Mouse (Mus musculus) liver, embryonic 14.5 days (tissue): ENCODE data around the gene Apom. TPM values are rescaled to one million over a fixed set of nuclear protein-coding genes. Genes with fewer than 3 reads are reported as not detected.
A peak's percentile ranks its signal among the peaks of the same experiment; 100 is the strongest.

Experiments used
- ATAC-seq: fragments of 200-750 bp; cut with Nextera tagmentation; 2 replicates; pipeline ENCODE4 v1.8.0; 2017; ENCODE audit warnings: moderate number of reproducible peaks, mild to moderate bottlenecking, moderate library complexity; ENCODE audit not compliant: insufficient read depth
- DNase-seq, 3 experiments: peaks; one replicate each; pipeline ENCODE4 v3.0.0-alpha.2; 2012 to 2013; ENCODE audit warnings: low read depth in 3 of 3, low spot score in 3 of 3
- H3K27ac ChIP-seq: fragments of 300-500 bp; sonication (generic); 2 replicates; pipeline ENCODE4 v1.5.1; 2014; ENCODE audit warnings: moderate library complexity, mild to moderate bottlenecking, control low read depth, inconsistent platforms
- H3K27me3 ChIP-seq: fragments of 300-500 bp; sonication (generic); 2 replicates; pipeline ENCODE4 v1.6.1; 2014; ENCODE audit warnings: mild to moderate bottlenecking, low read length, moderate library complexity; ENCODE audit not compliant: control insufficient read depth, insufficient read depth
- H3K36me3 ChIP-seq: fragments of 300-500 bp; sonication (generic); replicated peaks from 2 replicates; pipeline ENCODE4 v1.6.1; 2014; ENCODE audit warnings: low read depth; ENCODE audit not compliant: control insufficient read depth, insufficient read depth
- H3K4me1 ChIP-seq, 2 experiments: fragments of 200-500 bp in 1 of 2; fragments of 300-500 bp in 1 of 2; sonication (generic) in 1 of 2; replicated peaks; 2 replicates each; pipeline ENCODE4 v1.6.1; 2012 to 2014; ENCODE audit warnings: antibody characterized with exemption in 1 of 2, inconsistent platforms in 1 of 2, low read length in 1 of 2; ENCODE audit not compliant: control insufficient read depth in 2 of 2, insufficient read depth in 2 of 2
- H3K4me2 ChIP-seq: fragments of 300-500 bp; sonication (generic); 2 replicates; pipeline ENCODE4 v1.6.1; 2014; ENCODE audit warnings: low read depth, mild to moderate bottlenecking, control low read depth, moderate library complexity
- H3K4me3 ChIP-seq, 2 experiments: fragments of 200-500 bp in 1 of 2; fragments of 300-500 bp in 1 of 2; sonication (generic) in 1 of 2; 2 replicates each; pipeline ENCODE4 v1.5.1; 2012 to 2014; ENCODE audit warnings: low read depth in 2 of 2, low read length in 2 of 2, mild to moderate bottlenecking in 2 of 2, control low read depth in 1 of 2, inconsistent platforms in 1 of 2, moderate library complexity in 1 of 2; ENCODE audit not compliant: insufficient read depth in 1 of 2
- H3K9ac ChIP-seq: fragments of 300-500 bp; sonication (generic); replicated peaks from 2 replicates; pipeline ENCODE4 v1.6.1; 2014; ENCODE audit warnings: mild to moderate bottlenecking, control low read depth, moderate library complexity
- H3K9me3 ChIP-seq: fragments of 300-500 bp; sonication (generic); 2 replicates; pipeline ENCODE4 v1.6.1; 2016; ENCODE audit warnings: low read length, mixed read lengths; ENCODE audit not compliant: control insufficient read depth
- CTCF ChIP-seq: IDR thresholded peaks from 2 replicates; pipeline ENCODE4 v1.5.1; 2016; ENCODE audit warnings: antibody characterized with exemption, low read depth, control low read depth
- EP300 ChIP-seq: IDR thresholded peaks from 2 replicates; pipeline ENCODE4 v1.6.1; 2016; ENCODE audit warnings: antibody characterized with exemption, low read depth
- WGBS: fragments of 180-500 bp; shearing (Covaris S2); extraction: QIAGEN DNeasy Blood & Tissue Kit; methylation state at CpG from one replicate; pipeline ENCODE4 v1.1.7; 2014; ENCODE audit not compliant: insufficient replicate concordance; 5-methylcytosine and 5-hydroxymethylcytosine counted together
- polyA plus RNA-seq, 2 experiments: library from polyadenylated mRNA; depleted of rRNA in 1 of 2; stranded (reverse) in 1 of 2; unstranded in 1 of 2; fragments of >200 nt; fragmentation: Nextera tagmentation in 1 of 2; extraction: Ambion mirVana in 1 of 2; gene quantifications; 2 replicates each; pipeline versions ENCODE4 v1.2.1 to v1.2.3; 2012 to 2014

Apom gene
- polyA plus RNA-seq, 2 experiments: 317 to 750 TPM

- Histone ChIP-seq H3K36me3 (peaks cover 8% of the 10 kb centered on the region), H3K9me3 (no peaks in the 10 kb centered on the region), H3K4me3 (no peak overlapping the region), H3K27ac (peak overlapping the region; percentile 67), H3K27me3 (no peaks in the 10 kb centered on the region), H3K9ac (peak overlapping the region; percentile 6; the same call in 1 of the 2 replicates), H3K4me2 (peak overlapping the region; percentile 32; the same call in 1 of the 2 replicates), H3K4me1 (peaks cover 25 to 34% of the 10 kb centered on the region in 2 experiments)
- no peak for ATAC-seq
- TF ChIP-seq EP300 (no peak), CTCF (peak; percentile 87)
- 21% methylated on average over 13 of the region's 13 CpGs for WGBS
- peak in 1 of 3 experiments; percentile 40 for DNase-seq
Observed at GRCm38 (mm10) chr17:35105740-35106389, 26.0 kb downstream of the Apom start.

- ATAC-seq: peak; percentile 89
- peak overlapping the region; percentile 48 for H3K4me2 ChIP-seq
Observed at GRCm38 (mm10) chr17:35104754-35105153, 27.1 kb downstream of the Apom start.

GRCm38 (mm10) chr17:35104079-35104478, 27.8 kb downstream of the Apom start:
- no peaks in the 10 kb centered on the region for H3K27me3 ChIP-seq
- ATAC-seq: no peak; the same call in 1 of the 2 replicates
- WGBS: 66% methylated on average over 7 of the region's 7 CpGs
- no peak overlapping the region for H3K4me3 ChIP-seq
- peak overlapping the region; percentile 48 for H3K4me2 ChIP-seq
- H3K27ac ChIP-seq: peak overlapping the region; percentile 67
- TF ChIP-seq EP300 (no peak), CTCF (no peak)
- H3K4me1 ChIP-seq: peaks cover 25 to 34% of the 10 kb centered on the region in 2 experiments
- no peaks in the 10 kb centered on the region for H3K9me3 ChIP-seq
- peaks cover 13% of the 10 kb centered on the region for H3K36me3 ChIP-seq
- no peak for DNase-seq
- H3K9ac ChIP-seq: peak overlapping the region; percentile 25

More at GRCm38 (mm10) chr17:35104754-35105153, 27.1 kb downstream of the Apom start:
- Histone ChIP-seq H3K27ac (peak overlapping the region; percentile 67), H3K9ac (peak overlapping the region; percentile 53), H3K9me3 (no peaks in the 10 kb centered on the region), H3K4me3 (no peak overlapping the region), H3K4me1 (peaks cover 25 to 34% of the 10 kb centered on the region in 2 experiments), H3K36me3 (peaks cover 13% of the 10 kb centered on the region), H3K27me3 (no peaks in the 10 kb centered on the region)
- 18% methylated on average over 6 of the region's 6 CpGs for WGBS
- DNase-seq: peak; percentile 74 to 79 (median 78)
- no peak for TF ChIP-seq CTCF
- TF ChIP-seq EP300: peak; percentile 91

GRCm38 (mm10) chr17:35103221-35103690, 28.6 kb downstream of the Apom start:
- H3K4me1 ChIP-seq: peaks cover 25 to 34% of the 10 kb centered on the region in 2 experiments
- peaks cover 20% of the 10 kb centered on the region for H3K36me3 ChIP-seq
- no peak overlapping the region for H3K4me3 ChIP-seq
- no peak for DNase-seq
- no peaks in the 10 kb centered on the region for H3K27me3 ChIP-seq
- H3K4me2 ChIP-seq: no peak overlapping the region
- no peak for ATAC-seq
- no peaks in the 10 kb centered on the region for H3K9me3 ChIP-seq
- H3K27ac ChIP-seq: no peak overlapping the region; the same call in 1 of the 2 replicates
- TF ChIP-seq CTCF (no peak), EP300 (no peak)
- 48% methylated on average over 6 of the region's 6 CpGs for WGBS
- H3K9ac ChIP-seq: no peak overlapping the region

- Histone ChIP-seq H3K9ac (no peak overlapping the region), H3K27me3 (no peaks in the 10 kb centered on the region), H3K9me3 (no peaks in the 10 kb centered on the region), H3K4me1 (peaks cover 25 to 34% of the 10 kb centered on the region in 2 experiments), H3K27ac (no peak overlapping the region), H3K36me3 (peaks cover 25% of the 10 kb centered on the region), H3K4me2 (no peak overlapping the region), H3K4me3 (no peak overlapping the region)
- TF ChIP-seq EP300 (no peak), CTCF (no peak)
- 78% methylated on average over 8 of the region's 8 CpGs for WGBS
- DNase-seq (no peak), ATAC-seq (no peak)
Observed at GRCm38 (mm10) chr17:35102299-35102698, 29.6 kb downstream of the Apom start.
